Mouse (Mus musculus): Measurements from ENCODE around the gene Furin. TPM values are rescaled to one million over a fixed set of nuclear protein-coding genes. Genes with fewer than 3 reads are reported as not detected.

Gene Furin
- 10 to 100 TPM; 37.1 to 39.9 TPM for total RNA-seq (2021)
- long read RNA-seq, experiment 1, full-length matches to known transcripts: 5 of 9 reads
- long read RNA-seq, experiment 1, partial matches to known transcripts: 2 of 9 reads
- long read RNA-seq, experiment 1, other reads (novel, unspliced or antisense): 2 of 9 reads
- long read RNA-seq, experiment 2, full-length matches to known transcripts: 4 of 12 reads
- long read RNA-seq, experiment 2, partial matches to known transcripts: 2 of 12 reads
- long read RNA-seq, experiment 2, other reads (novel, unspliced or antisense): 6 of 12 reads

- no peak for DNase-seq (ENCODE audit: low spot score in 2 of 2)
These were observed at the start of gene Furin for GRCm38 (mm10) chr7:80405188-80405695. Furin (minus strand) TSS chr7:80405436.

GRCm38 (mm10) chr7:80454786-80455185 is 49.5 kb upstream of the Furin start:
- DNase-seq (ENCODE audit: low spot score in 2 of 2): no peak

GRCm38 (mm10) chr7:80453997-80454396 is 48.8 kb upstream of the Furin start:
- DNase-seq (ENCODE audit: low spot score in 2 of 2): no peak

GRCm38 (mm10) chr7:80453121-80453520 is 47.9 kb upstream of the Furin start:
- no peak for DNase-seq (ENCODE audit: low spot score in 2 of 2)

GRCm38 (mm10) chr7:80452241-80452640 is 47.0 kb upstream of the Furin start:
- DNase-seq (ENCODE audit: low spot score in 2 of 2): no peak

- no peak for DNase-seq (ENCODE audit: low spot score in 2 of 2)
These were observed 46.5 kb upstream of the Furin start for GRCm38 (mm10) chr7:80451550-80452232.

GRCm38 (mm10) chr7:80450354-80450753 is 45.1 kb upstream of the Furin start:
- no peak for DNase-seq (ENCODE audit: low spot score in 2 of 2)

GRCm38 (mm10) chr7:80449620-80450091 is 44.4 kb upstream of the Furin start:
- no peak for DNase-seq (ENCODE audit: low spot score in 2 of 2)

GRCm38 (mm10) chr7:80447336-80447735 is 42.1 kb upstream of the Furin start:
- no peak for DNase-seq (ENCODE audit: low spot score in 2 of 2)

- no peak for DNase-seq (ENCODE audit: low spot score in 2 of 2)
These were observed 41.1 kb upstream of the Furin start for GRCm38 (mm10) chr7:80446221-80446878.

GRCm38 (mm10) chr7:80445492-80445891 is 40.3 kb upstream of the Furin start:
- DNase-seq (ENCODE audit: low spot score in 2 of 2): no peak

- no peak for DNase-seq (ENCODE audit: low spot score in 2 of 2)
These were observed 39.4 kb upstream of the Furin start for GRCm38 (mm10) chr7:80444401-80445249.

GRCm38 (mm10) chr7:80443124-80443523 is 37.9 kb upstream of the Furin start:
- DNase-seq (ENCODE audit: low spot score in 2 of 2): no peak

- no peak for DNase-seq (ENCODE audit: low spot score in 2 of 2)
These were observed 37.0 kb upstream of the Furin start for GRCm38 (mm10) chr7:80441986-80442904.

GRCm38 (mm10) chr7:80440685-80441084 is 35.4 kb upstream of the Furin start:
- DNase-seq (ENCODE audit: low spot score in 2 of 2): no peak

GRCm38 (mm10) chr7:80439789-80440488 is 34.7 kb upstream of the Furin start:
- DNase-seq (ENCODE audit: low spot score in 2 of 2): no peak

- no peak for DNase-seq (ENCODE audit: low spot score in 2 of 2)
These were observed 34.0 kb upstream of the Furin start for GRCm38 (mm10) chr7:80439032-80439760.

- DNase-seq (ENCODE audit: low spot score in 2 of 2): no peak
These were observed 31.3 kb upstream of the Furin start for GRCm38 (mm10) chr7:80436571-80436970.

GRCm38 (mm10) chr7:80435594-80435993 is 30.4 kb upstream of the Furin start:
- DNase-seq (ENCODE audit: low spot score in 2 of 2): no peak
